Mouse (Mus musculus) forebrain, embryonic 13.5 days (tissue): ENCODE results near the gene Arpc1b. TPM values are rescaled to one million over a fixed set of nuclear protein-coding genes. Genes with fewer than 3 reads are reported as not detected.

ENCODE experiments used
- ATAC-seq: fragments of 200-750 bp; cut with Nextera tagmentation; 2 replicates; pipeline ENCODE4 v1.8.0; 2017
- H3K27ac ChIP-seq: fragments of 300-500 bp; sonication (generic); 2 replicates; pipeline ENCODE4 v1.5.1; 2015; ENCODE audit warnings: inconsistent platforms, mild to moderate bottlenecking, moderate library complexity
- H3K27me3 ChIP-seq: fragments of 300-500 bp; sonication (generic); 2 replicates; pipeline ENCODE4 v1.6.1; 2015; ENCODE audit warnings: mild to moderate bottlenecking, inconsistent platforms
- H3K36me3 ChIP-seq: fragments of 300-500 bp; sonication (generic); 2 replicates; pipeline ENCODE4 v1.6.1; 2015; ENCODE audit warnings: mild to moderate bottlenecking, inconsistent platforms; ENCODE audit not compliant: poor library complexity, severe bottlenecking
- H3K4me1 ChIP-seq: fragments of 300-500 bp; sonication (generic); 2 replicates; pipeline ENCODE4 v1.6.1; 2015; ENCODE audit warnings: inconsistent platforms
- H3K4me2 ChIP-seq: fragments of 300-500 bp; sonication (generic); 2 replicates; pipeline ENCODE4 v1.6.1; 2015; ENCODE audit warnings: inconsistent platforms, mild to moderate bottlenecking, moderate library complexity
- H3K4me3 ChIP-seq: fragments of 300-500 bp; sonication (generic); 2 replicates; pipeline ENCODE4 v1.5.1; 2015; ENCODE audit warnings: mild to moderate bottlenecking, inconsistent platforms
- H3K9ac ChIP-seq: fragments of 300-500 bp; sonication (generic); 2 replicates; pipeline ENCODE4 v1.6.1; 2015; ENCODE audit warnings: mild to moderate bottlenecking, inconsistent platforms
- H3K9me3 ChIP-seq: fragments of 300-500 bp; sonication (generic); replicated peaks from 2 replicates; pipeline ENCODE4 v1.6.1; 2016; ENCODE audit warnings: inconsistent platforms
- WGBS: fragments of 180-500 bp; shearing (Covaris S2); methylation state at CpG from one replicate; pipeline ENCODE4 v1.1.7; 2015; 5-methylcytosine and 5-hydroxymethylcytosine counted together
- polyA plus RNA-seq: library from polyadenylated mRNA; unstranded; fragments of >200 nt; fragmentation: Nextera tagmentation; extraction: Ambion mirVana; gene quantifications from 2 replicates; pipeline ENCODE4 v1.2.1, GENCODE M21; 2015

Arpc1b gene
- polyA plus RNA-seq, 1 experiment from 2014 or later: 58.1 TPM

- no peak for ATAC-seq
- no peaks in the 10 kb centered on the region for H3K9me3 ChIP-seq
- H3K27ac ChIP-seq: no peak overlapping the region
- H3K4me3 ChIP-seq: no peak overlapping the region
- H3K36me3 ChIP-seq: peaks cover 100% of the 10 kb centered on the region
- no peak overlapping the region for H3K9ac ChIP-seq
- no peaks in the 10 kb centered on the region for H3K27me3 ChIP-seq
- H3K4me2 ChIP-seq: no peak overlapping the region
- WGBS: 81% methylated on average over 18 of the region's 18 CpGs
- no peaks in the 10 kb centered on the region for H3K4me1 ChIP-seq
Measured at GRCm38 (mm10) chr5:145178461-145178980, 64.5 kb downstream of the Arpc1b start.

Other genes with a start within 250 kb of the Arpc1b start
- 16.8 and 18.1 TPM in 2 replicates for gene Smurf1, start 148.4 kb upstream of the Arpc1b start, polyA plus RNA-seq
- not detected in 2 replicates for gene Gm4871, start 81.5 kb upstream of the Arpc1b start, polyA plus RNA-seq
- not detected in 2 replicates for gene 1700018F24Rik, start 71.2 kb upstream of the Arpc1b start, polyA plus RNA-seq
- 207 and 209 TPM in 2 replicates for gene Arpc1a, start 30.4 kb upstream of the Arpc1b start, polyA plus RNA-seq
- gene Kpna7, start 30.2 kb upstream of the Arpc1b start, polyA plus RNA-seq: not detected in 2 replicates
- gene Pdap1, start 26.0 kb downstream of the Arpc1b start, polyA plus RNA-seq: 139 and 157 TPM in 2 replicates
- gene Bud31, start 26.1 kb downstream of the Arpc1b start, polyA plus RNA-seq: 247 and 259 TPM in 2 replicates
- gene Ptcd1, start 52.9 kb downstream of the Arpc1b start, polyA plus RNA-seq: 20.0 and 21.6 TPM in 2 replicates
- gene Cpsf4, start 53.0 kb downstream of the Arpc1b start, polyA plus RNA-seq: 64.0 and 69.6 TPM in 2 replicates
- gene Atp5j2, start 77.8 kb downstream of the Arpc1b start, polyA plus RNA-seq: 672 and 745 TPM in 2 replicates
- 11.9 and 13.1 TPM in 2 replicates for gene Zkscan14, start 87.7 kb downstream of the Arpc1b start, polyA plus RNA-seq
- gene Zkscan5, start 90.3 kb downstream of the Arpc1b start, polyA plus RNA-seq: 16.6 and 18.0 TPM in 2 replicates
- 38.2 and 39.5 TPM in 2 replicates for gene Zfp655, start 117.5 kb downstream of the Arpc1b start, polyA plus RNA-seq
- 0.44 and 0.83 TPM in 2 replicates for gene Zscan25, start 166.3 kb downstream of the Arpc1b start, polyA plus RNA-seq
- not detected in 2 replicates for gene Cyp3a57, start 231.1 kb downstream of the Arpc1b start, polyA plus RNA-seq